Mouse (Mus musculus) natural killer cell, adult 2 months (primary cell): Measurements from ENCODE around the gene Pdcd1lg2.

ENCODE experiments used
- DNase-seq, 2 experiments: peaks; one replicate each; pipeline ENCODE4 v3.0.0; 2022; ENCODE audit warnings: low spot score in 2 of 2

The Pdcd1lg2 gene

GRCm38 (mm10) chr19:29496786-29497557, 86.3 kb downstream of the Pdcd1lg2 start:
- peak in 1 of 2 experiments; percentile 41 for DNase-seq

DNA sequence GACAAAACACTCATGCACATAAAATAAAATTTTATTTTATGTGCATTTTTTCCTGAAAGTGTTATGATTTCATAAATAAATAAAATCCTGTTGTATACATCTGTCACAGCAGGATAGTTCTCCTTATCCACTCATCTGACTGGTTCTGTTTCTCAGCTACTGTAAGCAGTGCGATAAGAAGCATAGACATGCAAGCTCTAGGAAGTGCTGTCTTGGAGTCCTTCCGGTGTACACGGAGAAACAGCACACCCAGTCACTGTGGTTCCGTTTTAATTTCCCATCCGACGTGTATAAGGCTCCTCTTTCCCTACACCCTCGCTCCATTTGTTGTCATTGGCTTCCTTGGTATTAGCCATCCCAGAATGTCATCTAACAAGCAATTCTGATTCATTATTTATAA, 87.2 kb downstream of the Pdcd1lg2 start:
- no peak for DNase-seq

DNA sequence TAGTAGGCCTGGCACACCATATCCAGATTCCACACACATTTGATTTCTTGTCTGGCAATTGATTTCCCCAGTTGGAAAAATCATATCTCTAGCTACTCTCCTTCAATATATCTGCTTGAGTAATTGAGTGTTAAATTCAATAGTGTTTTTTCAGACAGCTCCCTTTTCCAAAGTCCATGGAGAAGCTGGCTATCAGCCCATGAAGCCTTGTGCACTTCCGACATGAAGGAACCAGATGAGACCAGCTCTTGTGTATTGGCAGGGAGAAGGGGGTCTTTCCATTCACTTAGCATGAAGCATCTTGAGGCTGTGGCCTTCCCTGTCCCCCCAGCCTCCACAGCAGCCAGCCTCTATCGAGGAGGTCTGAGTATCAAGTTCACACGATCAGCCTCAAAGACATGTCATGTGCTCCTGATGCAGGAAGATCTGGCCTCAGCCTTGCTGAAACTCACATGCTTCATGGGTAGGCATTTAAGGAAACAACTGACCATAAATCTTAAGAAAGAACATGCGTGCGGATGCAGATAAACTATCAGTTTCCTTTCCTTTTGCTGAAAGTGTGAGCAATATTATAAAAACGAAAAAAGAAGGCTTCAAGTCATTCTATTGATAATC, 88.2 kb downstream of the Pdcd1lg2 start:
- no peak for DNase-seq

DNA sequence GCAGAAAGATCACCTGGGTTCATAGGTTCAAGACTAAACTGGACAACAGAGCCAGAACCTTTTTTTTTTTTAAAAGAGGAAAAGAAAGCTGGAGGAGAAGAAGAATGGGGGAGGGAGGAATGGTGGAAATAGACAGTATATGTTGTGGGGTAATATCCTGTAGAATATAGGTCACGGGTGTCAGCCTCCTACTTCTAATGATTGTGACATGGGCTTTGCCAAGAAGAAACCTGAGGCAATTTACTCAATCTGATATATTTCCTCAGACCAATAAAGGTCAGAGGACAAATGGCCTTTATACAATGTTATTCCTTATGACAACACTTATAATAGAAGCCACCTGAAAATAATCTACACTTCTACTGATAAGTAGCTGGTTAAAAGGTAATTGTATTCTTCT, 89.6 kb downstream of the Pdcd1lg2 start:
- no peak for DNase-seq

- peak; percentile 55 to 73 for DNase-seq
These were observed 90.4 kb downstream of the Pdcd1lg2 start for GRCm38 (mm10) chr19:29501106-29501505.

GRCm38 (mm10) chr19:29501507-29501906, 90.8 kb downstream of the Pdcd1lg2 start:
- peak; percentile 66 to 81 for DNase-seq

- DNase-seq = no peak
These were observed 93.4 kb downstream of the Pdcd1lg2 start for GRCm38 (mm10) chr19:29504131-29504530.

DNA sequence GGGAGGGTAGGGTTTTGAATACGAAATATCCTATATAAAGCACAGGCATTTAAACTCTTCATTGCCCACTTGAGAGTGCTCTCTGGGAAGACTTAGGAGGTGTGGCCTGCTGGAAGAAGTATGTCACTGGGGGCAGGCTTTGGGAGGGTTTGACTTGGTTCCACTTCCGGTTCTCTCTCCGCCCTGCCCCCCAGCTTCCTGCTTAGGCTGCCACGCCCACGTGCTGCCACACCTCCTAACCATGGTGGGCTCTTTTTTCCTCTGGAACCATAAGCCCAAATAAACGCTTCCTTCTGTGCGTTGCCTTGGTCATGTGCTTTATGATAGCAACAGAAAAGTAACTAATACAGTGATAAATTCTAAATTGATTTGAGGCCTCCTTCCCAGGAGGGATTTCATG, 94.9 kb downstream of the Pdcd1lg2 start:
- no peak for DNase-seq

DNA sequence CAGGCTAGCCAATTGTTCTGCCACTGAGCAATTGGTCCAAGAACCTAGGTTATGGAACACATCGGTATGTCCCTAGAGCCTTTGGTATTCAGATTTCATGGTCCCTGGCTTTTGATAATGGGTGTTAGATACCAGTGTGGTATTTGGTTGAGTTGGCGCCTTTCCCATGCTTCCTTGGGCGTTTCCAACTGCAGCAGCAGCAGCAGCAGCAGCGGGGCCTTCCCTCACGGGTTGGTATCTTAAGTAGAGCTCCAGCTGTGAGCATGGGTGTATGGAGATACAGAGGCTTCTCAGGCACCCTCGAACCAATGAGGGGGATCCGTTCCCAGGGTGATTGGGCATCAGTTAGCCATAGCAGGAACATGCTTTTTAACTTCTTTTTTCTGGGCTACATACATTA, 97.5 kb downstream of the Pdcd1lg2 start:
- DNase-seq = no peak

DNA sequence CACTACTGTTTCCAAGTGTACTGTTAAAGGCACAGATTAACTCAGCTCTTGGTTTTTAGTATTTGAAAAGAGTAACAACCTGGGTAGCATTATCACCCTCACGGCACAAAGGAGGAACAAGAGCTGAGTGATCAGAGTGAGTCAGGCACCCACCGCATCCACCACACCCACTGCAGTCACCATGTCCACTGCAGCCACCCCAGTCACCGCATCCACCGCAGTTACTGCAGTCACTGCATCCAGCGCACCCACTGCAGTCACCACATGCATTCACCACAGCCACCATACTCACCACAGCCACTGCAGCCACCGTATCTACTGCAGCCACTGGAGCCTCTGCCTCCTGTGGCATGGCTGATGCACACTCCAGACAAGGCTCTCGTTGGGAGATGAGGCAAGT, 99.1 kb downstream of the Pdcd1lg2 start:
- no peak for DNase-seq

DNA sequence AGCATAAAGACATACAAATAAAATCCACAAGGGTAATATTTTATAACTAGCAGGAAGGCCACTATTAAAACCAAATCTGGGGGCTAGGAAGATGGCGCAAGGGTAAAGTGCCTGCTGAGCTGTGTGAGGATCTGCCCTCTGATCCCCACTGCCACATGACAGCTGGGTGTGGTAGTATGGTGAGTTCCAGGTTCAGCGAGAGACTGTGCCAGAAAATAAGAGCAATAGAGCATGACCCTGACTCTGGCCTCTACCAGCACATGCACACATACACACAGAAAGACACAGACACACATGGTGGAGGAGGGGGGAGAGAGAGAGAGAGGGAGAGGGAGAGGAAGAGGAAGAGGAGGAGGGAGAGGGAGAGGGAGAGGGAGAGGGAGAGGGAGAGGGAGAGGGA, 101.1 kb downstream of the Pdcd1lg2 start:
- no peak for DNase-seq

GRCm38 (mm10) chr19:29513111-29513766, 102.5 kb downstream of the Pdcd1lg2 start:
- DNase-seq = no peak

GRCm38 (mm10) chr19:29514130-29514529, 103.4 kb downstream of the Pdcd1lg2 start:
- DNase-seq = no peak

GRCm38 (mm10) chr19:29515386-29515785, 104.7 kb downstream of the Pdcd1lg2 start:
- DNase-seq = no peak

DNA sequence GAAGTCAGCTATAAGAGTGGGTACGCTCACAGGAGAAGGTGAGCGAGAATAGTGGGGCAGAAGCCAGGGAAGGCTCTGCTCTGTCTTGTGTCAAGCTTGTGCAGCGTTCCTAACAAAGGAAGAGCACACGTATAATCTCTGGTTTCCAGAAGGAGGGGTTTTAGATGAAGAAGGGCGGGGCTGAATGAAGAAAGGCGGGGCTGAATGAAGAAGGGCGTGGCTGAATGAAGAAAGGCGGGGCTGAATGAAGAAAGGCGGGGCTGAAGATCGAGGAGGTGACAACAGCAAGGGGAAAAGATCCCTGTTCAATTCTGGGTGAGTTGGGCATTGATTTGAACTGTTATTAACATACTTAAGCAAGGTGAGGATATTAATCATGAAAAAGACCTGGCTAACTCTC, 105.3 kb downstream of the Pdcd1lg2 start:
- DNase-seq = no peak

- no peak for DNase-seq
These were observed 107.7 kb downstream of the Pdcd1lg2 start for GRCm38 (mm10) chr19:29518409-29518808.

GRCm38 (mm10) chr19:29518922-29519321, 108.2 kb downstream of the Pdcd1lg2 start:
- DNase-seq = no peak
